Mouse (Mus musculus) kidney, embryonic 14.5 days (tissue): ENCODE measurements at regions not wholly inside any gene's neighbourhood (a gene's known extent, or its start where the extent isn't known, plus 50 kb on each side); places are given as distances from the start of the nearest gene placed in this dataset.
A peak's percentile ranks its signal among the peaks of the same experiment; 100 is the strongest.

Experiments used
- ATAC-seq: fragments of 200-750 bp; cut with Nextera tagmentation; 2 replicates; pipeline ENCODE4 v1.8.0; 2017; ENCODE audit warnings: moderate number of reproducible peaks, mild to moderate bottlenecking, moderate TSS enrichment, moderate library complexity; ENCODE audit not compliant: low FRiP score, low TSS enrichment
- H3K27ac ChIP-seq: fragments of 300-500 bp; sonication (generic); 2 replicates; pipeline ENCODE4 v1.5.1; 2014; ENCODE audit warnings: low read depth, mild to moderate bottlenecking, low read length, moderate library complexity, mixed read lengths
- H3K27me3 ChIP-seq: fragments of 300-500 bp; sonication (generic); 2 replicates; pipeline ENCODE4 v1.6.1; 2014; ENCODE audit warnings: mild to moderate bottlenecking, low read length; ENCODE audit not compliant: control insufficient read depth, insufficient read depth
- H3K36me3 ChIP-seq: fragments of 300-500 bp; sonication (generic); 2 replicates; pipeline ENCODE4 v1.6.1; 2014; ENCODE audit warnings: low read length, mixed read lengths; ENCODE audit not compliant: control insufficient read depth, insufficient read depth
- H3K4me1 ChIP-seq: fragments of 300-500 bp; sonication (generic); 2 replicates; pipeline ENCODE4 v1.6.1; 2014; ENCODE audit warnings: low read length, mixed read lengths; ENCODE audit not compliant: control insufficient read depth, insufficient read depth
- H3K4me2 ChIP-seq: fragments of 300-500 bp; sonication (generic); replicated peaks from 2 replicates; pipeline ENCODE4 v1.6.1; 2014; ENCODE audit warnings: low read depth, mild to moderate bottlenecking, low read length
- H3K4me3 ChIP-seq: fragments of 300-500 bp; sonication (generic); 2 replicates; pipeline ENCODE4 v1.5.1; 2014; ENCODE audit warnings: mild to moderate bottlenecking, low read length
- H3K9ac ChIP-seq: fragments of 300-500 bp; sonication (generic); 2 replicates; pipeline ENCODE4 v1.6.1; 2014; ENCODE audit warnings: low read depth, mild to moderate bottlenecking, low read length, moderate library complexity
- H3K9me3 ChIP-seq: fragments of 300-500 bp; sonication (generic); 2 replicates; pipeline ENCODE4 v1.6.1; 2016; ENCODE audit warnings: low read length; ENCODE audit not compliant: control insufficient read depth
- WGBS: fragments of 180-500 bp; shearing (Covaris S2); extraction: QIAGEN DNeasy Blood & Tissue Kit; methylation state at CpG from one replicate; pipeline ENCODE4 v1.1.7; 2014; 5-methylcytosine and 5-hydroxymethylcytosine counted together

- peak; percentile 83 for ATAC-seq
- WGBS = 1% methylated on average over 46 of the region's 46 CpGs
- H3K27me3 ChIP-seq = no peaks in the 10 kb centered on the region
Measured at GRCm38 (mm10) chr15:103102068-103102840, 64.6 kb downstream of the Smug1 start.

DNA sequence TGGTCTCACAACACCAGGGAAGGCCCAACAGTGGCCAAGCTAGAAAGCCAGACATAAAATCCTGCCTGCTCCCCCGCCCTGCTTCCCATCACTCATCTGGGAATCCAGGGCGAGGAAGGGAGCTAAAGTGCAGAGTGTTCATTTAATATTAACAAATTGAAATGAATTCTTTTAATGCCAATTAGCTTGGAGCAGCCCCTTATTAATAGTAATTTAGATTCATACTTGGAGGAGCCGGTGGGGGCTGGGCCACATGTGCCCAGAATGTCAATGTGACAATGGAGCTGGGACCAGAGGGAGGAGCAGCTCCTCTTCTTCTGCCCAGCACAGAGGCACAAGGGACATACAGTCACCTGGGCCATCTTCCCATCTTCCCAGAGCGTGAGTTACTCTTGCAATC lies 66.8 kb downstream of the Smug1 start:
- no peak overlapping the region for H3K4me3 ChIP-seq
- H3K27ac ChIP-seq = no peak overlapping the region
- peaks cover 43% of the 10 kb centered on the region for H3K4me1 ChIP-seq
- ATAC-seq = no peak
- H3K27me3 ChIP-seq = no peaks in the 10 kb centered on the region
- 76% methylated on average over 4 of the region's 4 CpGs for WGBS
- no peaks in the 10 kb centered on the region for H3K36me3 ChIP-seq
- H3K9ac ChIP-seq = no peak overlapping the region
- H3K9me3 ChIP-seq = no peaks in the 10 kb centered on the region
- H3K4me2 ChIP-seq = no peak overlapping the region

More at GRCm38 (mm10) chr15:103102068-103102840, 64.6 kb downstream of the Smug1 start:
- Histone ChIP-seq H3K4me2 (peak overlapping the region; percentile 92), H3K36me3 (no peaks in the 10 kb centered on the region), H3K4me1 (peaks cover 39% of the 10 kb centered on the region), H3K4me3 (peak overlapping the region; percentile 52), H3K27ac (peak overlapping the region; percentile 51; the same call in 1 of the 2 replicates), H3K9ac (peak overlapping the region; percentile 77), H3K9me3 (no peaks in the 10 kb centered on the region)

DNA sequence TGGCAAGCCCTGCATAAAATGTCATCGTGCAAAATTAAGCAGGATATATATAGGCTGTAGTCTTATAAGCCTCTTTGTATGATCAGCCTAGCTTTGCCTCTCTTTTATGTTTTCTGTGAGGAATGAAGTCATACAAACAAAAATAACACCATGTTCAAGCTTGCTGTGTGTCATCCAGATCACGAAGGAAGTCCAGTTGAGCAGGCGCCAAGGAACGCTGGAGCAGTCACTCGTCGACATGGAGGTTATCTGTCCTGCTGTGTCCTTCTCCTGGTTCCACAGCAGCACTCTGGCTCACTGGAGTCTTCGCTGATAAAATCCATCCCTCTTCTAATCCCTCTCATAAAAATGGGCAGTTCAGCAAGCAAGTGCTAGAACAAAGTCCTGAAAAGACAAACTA lies 72.4 kb downstream of the Smug1 start:
- ATAC-seq = no peak
- Histone ChIP-seq H3K27me3 (no peaks in the 10 kb centered on the region), H3K27ac (no peak overlapping the region), H3K4me3 (no peak overlapping the region), H3K4me2 (no peak overlapping the region), H3K9ac (no peak overlapping the region), H3K9me3 (no peaks in the 10 kb centered on the region), H3K36me3 (no peaks in the 10 kb centered on the region), H3K4me1 (peaks cover 15% of the 10 kb centered on the region; the same call in 1 of the 2 replicates)
- WGBS = 61% methylated on average over 7 of the region's 7 CpGs

DNA sequence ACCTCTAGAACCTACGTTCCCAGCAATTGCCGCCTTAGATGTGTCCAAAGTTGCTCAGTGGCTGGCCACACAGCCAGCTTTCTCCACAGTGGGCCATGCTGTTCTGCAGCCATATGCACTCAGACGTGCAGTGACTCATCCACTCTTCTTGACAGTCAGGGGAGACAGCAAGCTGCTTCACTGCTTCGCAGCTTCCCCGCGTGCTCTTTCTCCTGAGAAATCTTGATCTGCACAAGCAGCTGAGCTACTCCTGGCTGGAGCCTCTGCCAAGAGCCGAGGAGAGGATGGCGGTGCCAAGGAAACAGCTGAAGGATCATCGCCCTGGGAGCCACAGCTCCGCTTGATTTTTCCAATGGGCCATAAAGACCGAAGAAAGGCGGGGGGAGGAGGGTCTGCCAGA lies 73.2 kb downstream of the Smug1 start:
- H3K4me2 ChIP-seq = no peak overlapping the region
- no peak for ATAC-seq
- H3K9me3 ChIP-seq = no peaks in the 10 kb centered on the region
- H3K27ac ChIP-seq = no peak overlapping the region
- peaks cover 15% of the 10 kb centered on the region; the same call in 1 of the 2 replicates for H3K4me1 ChIP-seq
- no peaks in the 10 kb centered on the region for H3K36me3 ChIP-seq
- H3K27me3 ChIP-seq = no peaks in the 10 kb centered on the region
- H3K9ac ChIP-seq = no peak overlapping the region
- H3K4me3 ChIP-seq = no peak overlapping the region
- WGBS = 57% methylated on average over 12 of the region's 12 CpGs

DNA sequence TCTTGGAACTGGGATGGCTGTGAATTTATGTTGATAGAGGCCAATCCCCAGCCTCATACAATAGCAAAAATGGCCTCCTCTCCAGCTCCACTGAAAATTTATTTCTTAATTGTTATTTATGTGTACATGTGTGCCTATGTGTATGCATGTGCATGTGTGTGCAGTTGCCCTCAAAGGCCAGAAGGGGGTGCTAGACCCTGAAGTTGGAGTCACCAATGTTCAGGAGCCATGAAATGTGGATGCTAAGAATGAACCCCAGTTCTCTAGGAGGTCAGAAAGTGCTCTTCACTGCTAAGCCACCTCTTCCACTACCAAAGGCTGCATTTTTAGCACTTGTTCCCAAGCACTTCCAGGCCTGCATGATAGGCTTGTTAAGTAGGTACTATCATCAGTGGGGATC lies 73.8 kb downstream of the Hoxc4 start:
- H3K4me1 ChIP-seq = peaks cover 15% of the 10 kb centered on the region; the same call in 1 of the 2 replicates
- H3K9ac ChIP-seq = no peak overlapping the region
- H3K4me2 ChIP-seq = no peak overlapping the region
- no peak for ATAC-seq
- H3K27me3 ChIP-seq = no peaks in the 10 kb centered on the region
- H3K9me3 ChIP-seq = no peaks in the 10 kb centered on the region
- H3K4me3 ChIP-seq = no peak overlapping the region
- no peaks in the 10 kb centered on the region for H3K36me3 ChIP-seq
- no peak overlapping the region for H3K27ac ChIP-seq

DNA sequence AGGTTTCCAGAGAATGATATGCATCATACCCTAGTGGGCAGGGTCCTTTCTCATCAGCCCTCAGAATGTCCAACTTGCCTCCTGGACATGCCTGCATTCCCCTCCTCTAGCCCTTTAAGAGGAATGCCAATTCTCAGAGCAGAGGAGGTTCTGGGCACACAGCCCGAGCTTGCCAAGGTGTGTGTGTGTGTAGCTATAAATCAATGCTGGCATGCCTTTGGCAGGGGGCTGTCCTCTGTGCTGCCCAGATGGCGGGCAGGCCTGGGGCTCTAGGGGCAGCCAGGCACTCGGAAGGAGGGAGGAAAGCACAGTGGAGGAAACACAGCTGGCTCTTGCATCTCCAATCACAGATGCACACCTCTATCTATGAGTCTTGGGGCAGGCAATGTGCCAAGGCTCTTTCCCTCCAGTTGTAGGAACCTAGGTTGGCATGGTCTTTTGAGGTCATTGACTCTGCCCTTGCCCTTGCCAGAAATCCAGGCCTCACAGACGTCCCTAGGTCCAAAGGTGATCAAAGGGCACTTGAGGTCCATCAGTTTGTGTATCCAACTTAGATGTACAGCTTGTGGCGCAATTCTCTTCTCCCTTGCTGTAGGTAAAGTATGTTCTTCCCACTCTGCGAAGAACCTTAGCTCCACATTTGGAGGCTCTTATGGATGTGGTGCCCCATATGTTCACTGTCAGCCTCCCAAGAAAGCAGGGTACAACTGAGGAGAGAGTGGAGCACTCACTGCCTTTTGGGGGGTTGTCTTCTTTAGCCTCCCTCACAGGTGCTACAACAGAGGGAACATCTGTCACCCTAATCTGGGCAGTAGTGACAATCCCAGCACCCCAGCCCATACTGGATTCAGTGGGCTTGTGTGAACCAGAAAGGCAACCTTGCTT lies 71.8 kb downstream of the Hoxc4 start:
- Histone ChIP-seq H3K27me3 (peaks cover 16% of the 10 kb centered on the region; the same call in 1 of the 2 replicates), H3K27ac (no peak overlapping the region), H3K36me3 (no peaks in the 10 kb centered on the region), H3K4me3 (no peak overlapping the region), H3K4me2 (no peak overlapping the region), H3K9ac (no peak overlapping the region), H3K9me3 (no peaks in the 10 kb centered on the region), H3K4me1 (peaks cover 20% of the 10 kb centered on the region)
- WGBS = 51% methylated on average over 6 of the region's 6 CpGs
- no peak for ATAC-seq

- 48% methylated on average over 1 of the region's 1 CpGs for WGBS
- Histone ChIP-seq H3K27ac (no peak overlapping the region), H3K9ac (no peak overlapping the region), H3K4me1 (peaks cover 20% of the 10 kb centered on the region), H3K4me3 (no peak overlapping the region), H3K4me2 (no peak overlapping the region), H3K36me3 (no peaks in the 10 kb centered on the region), H3K27me3 (peaks cover 16% of the 10 kb centered on the region; the same call in 1 of the 2 replicates), H3K9me3 (no peaks in the 10 kb centered on the region)
- ATAC-seq = no peak
Measured at GRCm38 (mm10) chr15:103089852-103090251, 71.1 kb downstream of the Hoxc4 start.

DNA sequence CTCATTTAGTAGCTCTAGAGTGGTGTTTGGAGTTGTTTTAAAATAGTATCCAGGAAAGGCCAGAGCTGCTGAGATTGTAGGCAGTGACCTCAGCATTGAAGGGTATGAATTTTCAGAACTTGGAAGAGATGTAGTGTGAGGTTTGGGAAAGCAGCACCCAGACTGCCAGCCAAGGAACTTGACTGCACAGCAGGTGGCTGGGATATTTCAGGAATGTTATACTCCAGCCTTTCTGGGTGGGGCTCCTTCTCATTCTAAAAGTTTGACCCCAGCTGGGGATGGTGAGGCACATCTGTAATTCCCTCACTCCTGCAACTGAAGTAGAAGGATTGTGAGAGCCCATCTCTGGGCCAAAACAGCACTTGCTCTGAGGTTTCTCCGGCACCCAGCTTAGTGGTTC lies 70.7 kb downstream of the Hoxc4 start:
- Histone ChIP-seq H3K27ac (no peak overlapping the region), H3K36me3 (no peaks in the 10 kb centered on the region), H3K27me3 (peaks cover 16% of the 10 kb centered on the region; the same call in 1 of the 2 replicates), H3K4me1 (peaks cover 20% of the 10 kb centered on the region), H3K9me3 (no peaks in the 10 kb centered on the region), H3K4me2 (no peak overlapping the region), H3K9ac (no peak overlapping the region), H3K4me3 (no peak overlapping the region)
- ATAC-seq = no peak
- 88% methylated on average over 1 of the region's 1 CpGs for WGBS

- H3K4me2 ChIP-seq = no peak overlapping the region
- H3K9ac ChIP-seq = no peak overlapping the region
- H3K27me3 ChIP-seq = peaks cover 16% of the 10 kb centered on the region; the same call in 1 of the 2 replicates
- H3K4me3 ChIP-seq = no peak overlapping the region
- H3K36me3 ChIP-seq = no peaks in the 10 kb centered on the region
- peak; percentile 65; the same call in 1 of the 2 replicates for ATAC-seq
- H3K4me1 ChIP-seq = peaks cover 20% of the 10 kb centered on the region
- H3K9me3 ChIP-seq = no peaks in the 10 kb centered on the region
- H3K27ac ChIP-seq = no peak overlapping the region
- 36% methylated on average over 4 of the region's 4 CpGs for WGBS
Measured at GRCm38 (mm10) chr15:103087204-103087603, 68.5 kb downstream of the Hoxc4 start.
